Mouse (Mus musculus): ENCODE data around the gene Cdkn2aipnl. TPM values are rescaled to one million over a fixed set of nuclear protein-coding genes. Genes with fewer than 3 reads are reported as not detected.

Gene Cdkn2aipnl
- polyA plus RNA-seq, 1 experiment, result 35.2 TPM

- TF ChIP-seq POLR2A (IDR thresholded peaks at IDR 0.05; ENCODE audit: extremely low read depth, insufficient read depth, low read length) (no peak), CTCF (IDR thresholded peaks at IDR 0.05; ENCODE audit: extremely low read depth, insufficient read depth, low read length) (no peak)
- Histone ChIP-seq H3K4me1 (ENCODE audit: control insufficient read depth, insufficient read depth, low read length) (no peaks in the 10 kb centered on the region), H3K4me3 (ENCODE audit: insufficient read depth, low read length) (no peak overlapping the region), H3K27ac (ENCODE audit: insufficient read depth, low read length) (no peak overlapping the region)
Measured at GRCm38 (mm10) chr11:51960967-51961471, 6.4 kb upstream of the Cdkn2aipnl start.

GRCm38 (mm10) chr11:51961761-51962160 is 5.7 kb upstream of the Cdkn2aipnl start:
- TF ChIP-seq POLR2A (IDR thresholded peaks at IDR 0.05; ENCODE audit: extremely low read depth, insufficient read depth, low read length), result no peak
- TF ChIP-seq CTCF (IDR thresholded peaks at IDR 0.05; ENCODE audit: extremely low read depth, insufficient read depth, low read length), result no peak
- no peaks in the 10 kb centered on the region for H3K4me1 ChIP-seq (ENCODE audit: control insufficient read depth, insufficient read depth, low read length)
- no peak overlapping the region for H3K4me3 ChIP-seq (ENCODE audit: insufficient read depth, low read length)
- no peak overlapping the region for H3K27ac ChIP-seq (ENCODE audit: insufficient read depth, low read length)

- no peaks in the 10 kb centered on the region for H3K4me1 ChIP-seq (ENCODE audit: control insufficient read depth, insufficient read depth, low read length)
- H3K4me3 ChIP-seq (ENCODE audit: insufficient read depth, low read length), result no peak overlapping the region
- TF ChIP-seq CTCF (IDR thresholded peaks at IDR 0.05; ENCODE audit: extremely low read depth, insufficient read depth, low read length) (no peak), POLR2A (IDR thresholded peaks at IDR 0.05; ENCODE audit: extremely low read depth, insufficient read depth, low read length) (no peak)
- no peak overlapping the region for H3K27ac ChIP-seq (ENCODE audit: insufficient read depth, low read length)
Measured at GRCm38 (mm10) chr11:51962277-51962676, 5.2 kb upstream of the Cdkn2aipnl start.

- TF ChIP-seq POLR2A (IDR thresholded peaks at IDR 0.05; ENCODE audit: extremely low read depth, insufficient read depth, low read length) (no peak), CTCF (IDR thresholded peaks at IDR 0.05; ENCODE audit: extremely low read depth, insufficient read depth, low read length) (no peak)
- peaks cover 2% of the 10 kb centered on the region; the same call in 1 of the 2 replicates for H3K4me1 ChIP-seq (ENCODE audit: control insufficient read depth, insufficient read depth, low read length)
- H3K4me3 ChIP-seq (ENCODE audit: insufficient read depth, low read length), result no peak overlapping the region
- H3K27ac ChIP-seq (ENCODE audit: insufficient read depth, low read length), result no peak overlapping the region
Measured at GRCm38 (mm10) chr11:51966651-51967050, 810 bp upstream of the Cdkn2aipnl start.

GRCm38 (mm10) chr11:51968896-51969295 is 1.4 kb downstream of the Cdkn2aipnl start:
- H3K4me1 ChIP-seq (ENCODE audit: control insufficient read depth, insufficient read depth, low read length), result peaks cover 2% of the 10 kb centered on the region; the same call in 1 of the 2 replicates
- TF ChIP-seq CTCF (IDR thresholded peaks at IDR 0.05; ENCODE audit: extremely low read depth, insufficient read depth, low read length), result no peak
- TF ChIP-seq POLR2A (IDR thresholded peaks at IDR 0.05; ENCODE audit: extremely low read depth, insufficient read depth, low read length), result no peak
- no peak overlapping the region for H3K27ac ChIP-seq (ENCODE audit: insufficient read depth, low read length)
- no peak overlapping the region for H3K4me3 ChIP-seq (ENCODE audit: insufficient read depth, low read length)

GRCm38 (mm10) chr11:51969511-51969910 is 2.0 kb downstream of the Cdkn2aipnl start:
- TF ChIP-seq POLR2A (IDR thresholded peaks at IDR 0.05; ENCODE audit: extremely low read depth, insufficient read depth, low read length) (no peak), CTCF (IDR thresholded peaks at IDR 0.05; ENCODE audit: extremely low read depth, insufficient read depth, low read length) (no peak)
- peaks cover 2% of the 10 kb centered on the region; the same call in 1 of the 2 replicates for H3K4me1 ChIP-seq (ENCODE audit: control insufficient read depth, insufficient read depth, low read length)
- H3K4me3 ChIP-seq (ENCODE audit: insufficient read depth, low read length), result no peak overlapping the region
- no peak overlapping the region for H3K27ac ChIP-seq (ENCODE audit: insufficient read depth, low read length)

GRCm38 (mm10) chr11:51971644-51972043 is 4.2 kb downstream of the Cdkn2aipnl start:
- TF ChIP-seq CTCF (IDR thresholded peaks at IDR 0.05; ENCODE audit: extremely low read depth, insufficient read depth, low read length), result no peak
- no peak for TF ChIP-seq POLR2A (IDR thresholded peaks at IDR 0.05; ENCODE audit: extremely low read depth, insufficient read depth, low read length)
- H3K27ac ChIP-seq (ENCODE audit: insufficient read depth, low read length), result no peak overlapping the region
- no peak overlapping the region for H3K4me3 ChIP-seq (ENCODE audit: insufficient read depth, low read length)
- H3K4me1 ChIP-seq (ENCODE audit: control insufficient read depth, insufficient read depth, low read length), result peaks cover 2% of the 10 kb centered on the region; the same call in 1 of the 2 replicates

GRCm38 (mm10) chr11:51999611-52000289 is 32.3 kb downstream of the Cdkn2aipnl start:
- peak overlapping the region; percentile 88 for H3K27ac ChIP-seq (ENCODE audit: insufficient read depth, low read length)
- peaks cover 2% of the 10 kb centered on the region; the same call in 1 of the 2 replicates for H3K4me1 ChIP-seq (ENCODE audit: control insufficient read depth, insufficient read depth, low read length)
- H3K4me3 ChIP-seq (ENCODE audit: insufficient read depth, low read length), result peak overlapping the region; percentile 88
- TF ChIP-seq CTCF (IDR thresholded peaks at IDR 0.05; ENCODE audit: extremely low read depth, insufficient read depth, low read length) (no peak), POLR2A (IDR thresholded peaks at IDR 0.05; ENCODE audit: extremely low read depth, insufficient read depth, low read length) (no peak)

- TF ChIP-seq CTCF (IDR thresholded peaks at IDR 0.05; ENCODE audit: extremely low read depth, insufficient read depth, low read length), result no peak
- TF ChIP-seq POLR2A (IDR thresholded peaks at IDR 0.05; ENCODE audit: extremely low read depth, insufficient read depth, low read length), result peak; percentile 82; the same call in 1 of the 2 replicates
- Histone ChIP-seq H3K4me1 (ENCODE audit: control insufficient read depth, insufficient read depth, low read length) (peaks cover 2% of the 10 kb centered on the region; the same call in 1 of the 2 replicates), H3K4me3 (ENCODE audit: insufficient read depth, low read length) (peak within 1 kb of the TSS; percentile 88), H3K27ac (ENCODE audit: insufficient read depth, low read length) (peak within 1 kb of the TSS; percentile 94)
Measured at GRCm38 (mm10) chr11:52000290-52000962, 33.0 kb downstream of the Cdkn2aipnl start, which contains the start of gene Ube2b. TSS of gene Ube2b (minus strand) at chr11:52000762.
